Mouse (Mus musculus) 416B (cell line): Measurements from ENCODE around the gene 9330182O14Rik.

Experiments used
- DNase-seq: peaks from one replicate; pipeline ENCODE4 v3.0.0; 2011; ENCODE audit warnings: low read depth

9330182O14Rik gene

DNA sequence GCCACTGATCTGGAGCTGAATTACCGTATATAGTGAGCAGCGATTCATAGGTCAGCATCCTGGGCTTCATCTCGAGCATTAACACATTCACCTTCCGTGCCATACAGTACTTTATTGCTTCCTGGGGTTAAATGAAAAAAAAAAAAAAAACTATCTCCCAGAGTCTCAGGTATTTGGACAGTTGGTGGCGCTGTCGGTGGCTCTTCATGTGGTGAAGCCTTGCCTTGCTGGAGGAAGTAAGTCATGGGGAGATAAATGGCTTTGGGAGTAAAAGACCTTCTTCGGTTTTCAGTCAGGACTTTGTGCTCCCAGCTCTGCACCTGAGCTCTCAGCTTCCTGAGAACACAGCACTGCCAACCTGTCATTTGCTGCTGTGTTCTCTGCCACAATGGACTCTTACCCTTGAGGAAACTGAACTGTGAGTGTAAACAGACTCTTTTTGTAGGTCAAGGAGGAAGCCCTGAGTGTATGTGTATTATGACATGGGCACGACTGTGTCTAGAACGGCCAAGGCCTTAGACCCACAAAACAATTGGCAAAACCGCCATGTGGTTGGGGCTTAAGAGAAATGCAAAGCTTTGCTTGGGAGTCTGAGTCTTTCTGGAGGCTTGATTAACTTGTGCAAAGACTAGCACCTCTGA is at the start of gene 9330182O14Rik:
9330182O14Rik (plus strand) TSS at position 214 of the 641 bp plus-strand sequence.
- DNase-seq = peak; percentile 6

DNA sequence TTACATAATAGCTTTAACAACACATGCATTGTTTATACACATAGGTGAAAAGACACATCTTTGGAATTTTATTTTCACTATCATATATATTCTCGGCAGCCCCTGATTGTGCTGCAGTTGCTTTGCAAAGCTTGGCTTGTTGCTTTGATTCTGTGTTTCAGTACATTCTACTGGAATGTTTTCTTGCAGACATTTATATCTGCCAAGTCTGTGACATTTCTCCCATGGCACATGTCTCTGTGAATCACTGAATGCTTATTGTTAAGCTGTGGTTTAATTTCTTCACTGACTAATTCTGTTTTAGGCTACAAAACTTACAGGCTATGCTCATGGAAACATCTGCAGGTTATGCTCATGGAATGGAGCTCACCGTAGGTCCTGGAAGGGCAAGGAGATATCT is 30.9 kb upstream of the 9330182O14Rik start:
- no peak for DNase-seq

DNA sequence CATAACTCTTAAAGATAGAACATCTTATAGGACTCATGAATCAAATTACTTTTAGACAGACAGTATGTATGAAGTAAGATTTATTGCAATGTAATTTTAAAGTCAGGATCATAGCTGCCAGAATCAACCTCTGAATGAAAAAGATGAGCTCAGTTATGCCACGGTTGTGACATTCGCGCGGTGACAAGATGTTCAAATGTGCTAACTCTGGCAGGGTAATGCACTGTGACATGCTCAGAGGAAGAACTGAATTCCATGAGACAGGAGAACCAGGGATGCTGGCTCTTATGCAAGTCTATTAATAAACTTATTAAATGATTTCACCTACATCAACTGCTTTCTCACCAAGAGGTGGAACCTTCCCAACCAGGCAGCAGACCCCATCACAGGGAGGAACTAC is 28.5 kb upstream of the 9330182O14Rik start:
- DNase-seq = no peak

DNA sequence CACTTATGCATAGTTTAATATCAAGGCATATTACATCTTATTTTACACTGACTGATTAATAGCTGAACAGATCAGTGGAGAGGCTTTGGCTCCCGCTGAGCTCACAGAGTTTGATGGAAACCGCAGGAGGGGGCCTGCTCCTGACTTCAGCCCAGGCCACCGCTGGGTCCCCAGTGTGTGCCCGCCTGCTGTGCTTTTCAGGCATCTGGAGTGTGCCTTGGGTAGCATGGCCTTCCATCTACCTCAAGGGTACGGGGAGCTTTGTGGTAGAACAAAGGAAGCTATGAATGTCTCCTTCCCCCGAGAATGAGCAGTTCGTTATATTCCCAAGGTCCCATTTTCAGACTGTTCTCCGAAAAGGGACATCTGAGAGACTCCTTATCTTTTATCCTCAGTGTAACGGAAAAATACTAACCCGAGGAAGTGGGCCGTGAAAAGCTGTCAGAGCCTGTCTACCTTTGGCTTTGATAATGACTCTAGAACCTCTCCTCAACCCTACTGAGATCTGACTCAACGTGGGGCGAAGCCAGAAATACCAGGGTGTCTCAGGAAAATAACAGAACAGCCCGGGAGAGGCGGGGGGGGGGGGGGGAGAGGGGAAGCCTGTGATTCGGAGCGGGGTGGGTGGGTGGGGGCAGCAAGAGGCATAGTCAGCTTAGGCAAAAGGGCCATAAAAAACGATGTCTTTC is 20.1 kb upstream of the 9330182O14Rik start:
- DNase-seq = no peak

DNA sequence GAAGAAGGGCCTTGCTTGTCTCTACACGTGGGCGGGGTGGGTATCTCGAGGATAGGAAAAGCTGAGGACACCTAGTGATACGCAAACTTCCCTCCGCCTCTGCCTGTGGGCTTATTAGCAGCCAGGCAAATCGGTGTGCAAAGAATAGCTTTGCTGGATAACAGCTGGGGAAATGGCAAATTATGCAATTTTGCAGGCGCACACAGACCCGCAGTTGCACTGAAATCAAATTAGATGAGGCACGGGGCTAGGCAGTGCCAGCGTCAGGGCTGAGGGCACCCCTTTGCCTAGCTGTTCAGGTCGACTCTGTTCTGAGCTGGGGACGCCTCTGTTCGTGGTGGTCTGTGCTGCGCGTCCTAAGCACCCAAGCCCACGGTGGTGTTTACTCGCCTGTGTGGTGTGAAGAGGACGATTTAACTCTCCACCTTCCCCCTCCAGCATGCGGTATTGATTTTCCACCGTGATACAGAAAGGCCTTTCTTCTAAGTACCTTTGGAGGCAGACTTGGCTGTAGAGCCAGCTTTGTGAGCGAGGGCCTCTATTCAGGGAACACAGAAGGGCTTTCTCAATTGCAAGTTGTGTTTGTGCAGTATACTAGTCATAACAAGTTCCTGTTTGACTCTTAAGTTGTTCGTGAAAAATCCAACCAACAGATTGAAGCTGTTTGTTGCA is 19.4 kb upstream of the 9330182O14Rik start:
- no peak for DNase-seq

DNA sequence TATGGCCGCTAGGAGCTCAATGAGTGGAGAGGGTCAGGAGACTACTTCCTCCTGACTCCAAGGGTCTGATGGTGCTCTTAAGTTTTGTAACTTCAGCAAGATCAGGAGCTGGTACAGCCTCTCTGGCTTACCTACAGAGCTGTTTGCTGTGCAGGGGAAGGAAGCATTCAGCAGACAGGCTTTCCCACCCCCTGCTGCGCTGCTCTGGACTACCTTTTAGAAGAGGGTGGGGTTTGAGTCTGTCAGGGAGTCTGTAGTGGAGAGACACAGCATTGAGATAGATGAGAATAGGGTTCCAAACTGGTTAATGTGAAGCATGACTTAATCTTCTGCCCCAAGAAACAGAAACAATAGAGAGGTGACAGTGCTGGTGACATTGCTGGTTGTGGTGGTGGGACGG is 17.8 kb upstream of the 9330182O14Rik start:
- no peak for DNase-seq

DNA sequence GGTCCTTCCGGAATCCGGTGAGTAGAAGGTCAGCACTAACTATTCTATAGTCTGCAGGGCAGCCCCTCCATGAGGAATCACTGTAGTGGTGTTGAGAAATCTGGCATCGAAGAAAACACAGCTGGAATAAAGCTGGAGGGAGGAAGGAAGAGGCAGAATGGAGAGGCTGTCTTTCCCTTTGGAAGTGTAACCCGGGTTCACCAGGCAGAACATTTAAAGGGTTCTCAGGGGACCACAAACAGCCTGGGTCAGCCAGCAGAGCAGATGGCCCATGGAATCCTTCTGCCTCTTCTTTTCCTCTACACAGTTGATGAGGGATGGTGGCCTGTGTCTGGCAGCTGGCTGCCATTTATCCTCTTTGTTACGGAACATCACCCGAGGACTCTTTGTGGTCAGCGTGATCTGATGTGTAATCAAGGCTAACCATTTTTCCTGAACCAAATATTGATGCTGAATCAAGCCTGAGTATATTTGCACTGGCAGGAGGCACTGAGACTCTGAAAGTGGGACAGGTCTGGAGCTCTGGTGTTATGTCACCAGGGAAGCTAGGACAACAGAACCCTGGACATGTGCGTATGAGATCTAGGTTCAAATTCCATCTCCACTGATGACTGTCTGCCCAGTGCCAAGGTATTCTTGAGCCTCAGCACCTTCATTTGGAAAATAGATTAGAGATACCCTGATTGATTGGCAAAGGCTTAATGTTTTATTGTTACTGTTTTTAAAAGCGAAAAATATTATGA is 9.8 kb upstream of the 9330182O14Rik start:
- DNase-seq = no peak

DNA sequence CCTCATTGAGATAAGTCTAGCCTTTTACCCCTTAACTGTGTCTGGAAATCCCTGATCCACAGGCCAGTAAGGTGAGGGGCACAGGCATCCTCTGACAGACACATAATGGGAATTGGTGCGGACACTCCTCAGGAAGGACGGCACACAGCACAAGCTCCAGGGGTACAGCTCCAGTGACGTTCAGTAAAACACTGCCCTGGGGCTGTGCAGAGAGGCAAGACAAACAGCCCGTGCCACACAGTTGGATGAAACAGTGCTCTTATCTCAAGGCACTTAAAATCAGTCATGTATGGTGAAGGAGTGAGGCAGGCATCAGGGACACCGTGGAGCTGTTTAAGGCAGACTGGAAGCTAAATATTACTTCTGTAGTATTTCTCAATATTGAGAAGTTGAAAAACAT is 4.7 kb upstream of the 9330182O14Rik start:
- no peak for DNase-seq

DNA sequence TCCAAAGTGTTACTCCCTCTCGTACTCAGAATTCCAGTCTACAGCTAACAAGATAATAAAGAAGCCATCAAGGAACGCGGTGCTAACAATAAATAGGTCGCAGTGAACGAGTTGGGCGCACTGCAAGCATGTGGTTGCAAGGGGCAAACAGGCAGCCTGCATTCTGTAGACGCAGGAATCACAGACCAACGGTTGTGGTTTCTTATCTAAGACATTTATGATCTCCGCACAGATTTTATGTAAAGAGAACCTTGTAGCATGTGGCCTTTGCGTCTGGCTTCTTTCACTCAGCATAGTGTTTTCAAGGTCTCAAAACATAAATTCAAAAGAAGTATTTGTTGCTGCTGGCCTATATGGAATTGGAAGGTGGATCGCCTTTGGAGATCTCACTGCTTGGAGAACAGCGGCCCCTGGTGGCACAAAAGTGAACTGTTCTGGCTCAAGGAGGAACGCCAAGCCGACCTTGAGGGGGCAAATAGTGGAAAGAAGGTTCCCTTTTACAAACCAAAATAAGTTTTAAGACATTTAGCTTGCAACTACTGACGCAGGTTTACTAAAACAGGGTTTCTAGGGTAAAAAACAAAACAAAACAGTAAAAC is 3.2 kb upstream of the 9330182O14Rik start:
- DNase-seq = peak; percentile 55

DNA sequence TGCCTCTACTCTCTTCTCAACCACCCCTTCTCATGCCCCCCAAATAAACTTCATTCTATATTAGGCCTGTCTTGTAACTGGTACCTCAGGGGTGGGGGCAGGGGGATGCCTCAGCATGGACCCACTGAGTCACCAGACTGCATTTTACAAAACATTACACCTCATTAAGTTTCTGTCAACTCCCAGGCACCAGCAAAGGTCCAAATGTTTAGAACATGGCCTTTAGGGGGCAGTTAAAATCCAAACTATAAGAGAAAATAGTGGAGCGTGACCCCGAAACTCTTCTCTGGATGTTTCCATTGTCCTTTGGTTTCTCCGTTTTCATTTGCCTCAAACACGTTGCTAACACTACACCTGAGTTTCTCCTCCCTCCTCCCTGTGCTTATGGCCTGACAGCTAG is 1.8 kb upstream of the 9330182O14Rik start:
- no peak for DNase-seq

DNA sequence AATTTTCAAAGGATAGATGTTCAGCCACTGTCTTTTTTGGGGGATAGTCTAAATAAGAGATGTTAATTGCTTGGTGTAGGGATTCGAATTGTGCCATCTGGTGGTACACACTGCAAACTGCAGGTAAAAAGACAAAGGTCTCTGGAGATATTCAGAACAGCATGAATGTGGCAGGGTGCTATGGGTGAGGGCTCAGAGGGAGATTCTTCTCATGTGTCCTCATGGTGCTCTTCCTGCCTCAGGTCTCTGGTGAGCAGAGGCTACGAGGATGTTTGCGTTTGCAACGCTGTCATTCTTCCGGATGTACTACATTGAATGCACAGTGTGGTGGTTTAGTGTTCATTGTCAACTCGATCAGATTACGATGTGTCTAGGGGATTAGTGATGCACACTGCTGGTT is 10.1 kb downstream of the 9330182O14Rik start:
- DNase-seq = peak; percentile 22

DNA sequence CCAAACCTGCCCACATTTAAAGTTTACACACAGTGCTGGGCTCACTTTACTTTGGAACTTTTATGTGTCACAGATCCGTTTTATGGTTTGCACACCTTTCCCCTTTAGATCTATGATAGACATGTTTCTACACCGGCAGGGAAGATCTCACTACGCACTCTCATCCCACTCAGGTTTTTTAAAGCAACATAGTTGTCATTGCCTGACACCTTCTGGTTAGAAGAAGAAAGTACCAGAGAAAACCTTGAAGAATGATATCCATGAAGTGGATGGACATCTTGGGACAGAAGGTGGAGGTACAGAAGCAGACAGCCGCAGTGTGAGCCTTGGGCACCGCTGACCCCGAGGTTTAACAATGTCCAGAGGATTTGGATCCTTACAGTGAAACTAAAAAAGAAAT is 23.5 kb downstream of the 9330182O14Rik start:
- DNase-seq = no peak

DNA sequence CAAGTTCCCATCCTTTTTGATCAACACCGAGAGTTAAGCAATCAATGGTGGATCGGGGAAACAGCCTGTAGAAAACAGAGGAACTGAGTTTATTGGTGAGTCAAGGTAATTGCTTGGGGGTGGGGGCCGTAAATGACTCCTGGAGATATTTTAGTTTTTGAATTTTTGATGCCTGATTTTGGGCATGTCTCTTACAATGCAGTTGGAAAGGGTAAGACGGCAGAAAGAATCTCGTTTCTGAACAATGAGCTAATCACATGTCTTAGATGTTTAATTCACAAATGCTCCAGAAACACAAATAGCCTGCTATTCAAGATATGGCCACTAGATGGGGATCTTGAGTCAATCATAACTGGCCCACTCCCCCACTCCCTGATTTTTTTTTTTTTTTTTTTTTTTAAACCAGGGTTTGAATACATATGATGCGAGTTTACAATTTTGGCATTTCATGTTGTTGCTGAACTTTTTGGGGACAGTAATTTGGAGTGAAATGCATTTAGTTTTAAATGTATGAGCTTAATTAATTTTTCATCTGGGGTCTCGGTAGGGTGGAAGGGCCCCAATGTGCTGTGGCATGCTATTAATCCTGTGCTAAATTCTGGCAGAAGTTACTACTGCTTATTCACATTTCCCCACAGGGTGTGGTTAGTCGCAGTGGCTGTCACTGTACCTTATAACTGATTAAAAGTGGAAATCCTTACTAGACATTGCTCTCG is 32.6 kb downstream of the 9330182O14Rik start:
- peak; percentile 45 for DNase-seq

DNA sequence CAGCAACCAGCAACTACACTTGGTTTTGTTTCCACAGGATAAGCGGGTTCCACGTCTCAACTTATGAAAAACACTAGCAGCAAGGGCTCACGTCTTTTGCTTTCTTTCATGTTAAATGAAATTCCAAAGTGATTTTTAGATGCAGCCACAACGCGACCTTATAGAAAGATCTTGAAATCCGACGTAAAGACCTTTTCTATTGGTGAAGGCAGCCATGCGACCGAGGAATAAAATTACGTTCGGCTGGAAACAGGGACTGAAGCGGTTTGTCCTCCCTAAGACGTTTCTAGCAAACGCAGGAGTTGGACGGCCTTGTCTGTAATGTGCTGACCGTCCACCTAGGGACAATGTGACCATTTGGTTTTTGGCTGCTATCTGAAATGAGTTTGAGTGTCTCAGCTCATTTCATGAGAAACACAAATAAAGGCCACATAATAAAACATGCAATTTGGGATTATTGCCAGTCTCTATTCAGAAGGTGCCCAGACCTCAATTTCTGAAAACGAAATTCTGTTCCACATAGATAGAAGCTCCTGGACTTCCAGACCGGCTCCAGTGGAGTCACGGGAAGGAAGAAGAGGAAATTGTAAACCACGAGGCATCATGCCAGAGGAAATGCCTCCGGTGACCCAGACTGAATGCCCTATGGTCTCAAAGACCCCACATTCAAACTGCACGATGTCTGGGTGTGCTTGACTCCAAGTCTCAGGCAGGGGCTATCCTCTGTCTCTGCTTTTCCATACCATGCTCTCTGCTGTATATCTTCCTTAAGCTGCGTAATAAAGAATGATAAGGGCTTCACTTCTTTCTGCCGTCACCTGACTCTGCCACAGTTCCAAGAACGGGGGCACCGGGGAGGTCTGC is 33.3 kb downstream of the 9330182O14Rik start:
- DNase-seq = no peak

DNA sequence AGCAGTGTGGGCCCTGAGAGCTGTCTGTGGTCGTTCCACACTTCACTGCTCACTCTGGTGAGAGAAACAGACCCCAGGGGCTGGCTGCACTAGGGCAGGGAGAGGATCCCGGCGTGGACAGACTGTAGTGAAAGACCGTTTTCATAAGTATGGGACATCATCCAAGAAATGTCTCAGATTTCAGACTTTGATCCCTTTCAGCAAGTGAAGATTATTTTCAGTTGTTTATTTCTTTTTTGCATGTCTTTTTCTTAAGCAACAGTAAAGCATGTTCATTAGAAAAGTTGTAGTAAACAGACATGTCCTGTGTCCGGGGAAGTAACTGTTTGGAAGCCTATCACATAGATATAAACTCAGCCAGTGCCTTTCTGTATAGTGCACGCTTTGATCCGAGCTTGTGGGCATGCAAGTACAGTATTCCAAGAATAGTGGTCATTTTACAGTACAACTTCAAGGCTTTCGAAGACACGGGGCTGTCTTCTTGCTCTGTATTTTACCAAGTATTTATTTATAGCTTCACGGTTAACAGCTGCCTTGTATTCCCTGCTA is 34.0 kb downstream of the 9330182O14Rik start:
- DNase-seq = no peak

DNA sequence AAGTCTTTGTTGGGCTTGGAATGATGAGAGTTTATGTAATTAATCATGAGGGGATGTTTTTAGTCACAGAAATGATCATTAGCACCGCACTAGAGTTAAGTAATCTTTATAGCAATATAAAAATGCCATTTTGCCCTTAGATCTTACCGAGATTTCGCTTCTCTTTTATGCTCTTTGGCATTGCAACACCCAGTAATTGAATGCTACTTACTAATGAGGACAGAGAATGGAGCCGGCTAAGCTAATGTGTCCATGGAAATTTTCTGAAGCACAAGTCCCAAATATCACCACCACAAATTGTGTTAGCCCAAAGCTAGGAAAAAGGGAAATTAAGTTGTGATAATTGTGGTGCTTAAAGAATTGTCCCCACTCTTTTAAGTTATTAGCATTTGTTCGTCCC is 34.9 kb downstream of the 9330182O14Rik start:
- no peak for DNase-seq

DNA sequence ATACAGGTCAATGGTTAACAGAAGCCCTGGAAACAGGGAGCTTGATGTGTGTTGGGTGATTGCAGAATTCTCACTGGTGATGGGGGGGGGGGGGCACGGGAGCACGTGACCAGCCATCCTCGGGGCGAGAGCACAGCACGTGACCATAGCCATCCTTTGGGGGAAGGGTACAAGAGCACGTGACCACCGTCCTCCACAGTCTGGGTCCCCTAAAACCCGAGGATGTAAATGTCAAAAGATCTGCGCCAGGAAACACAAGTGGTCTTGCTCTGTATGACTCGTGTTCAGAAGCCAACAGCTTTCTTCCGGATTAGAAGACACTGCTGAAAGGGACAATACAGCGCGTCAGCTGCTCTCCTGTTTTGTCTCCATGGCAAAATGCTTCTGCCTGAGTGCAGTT is 35.5 kb downstream of the 9330182O14Rik start:
- DNase-seq = no peak

DNA sequence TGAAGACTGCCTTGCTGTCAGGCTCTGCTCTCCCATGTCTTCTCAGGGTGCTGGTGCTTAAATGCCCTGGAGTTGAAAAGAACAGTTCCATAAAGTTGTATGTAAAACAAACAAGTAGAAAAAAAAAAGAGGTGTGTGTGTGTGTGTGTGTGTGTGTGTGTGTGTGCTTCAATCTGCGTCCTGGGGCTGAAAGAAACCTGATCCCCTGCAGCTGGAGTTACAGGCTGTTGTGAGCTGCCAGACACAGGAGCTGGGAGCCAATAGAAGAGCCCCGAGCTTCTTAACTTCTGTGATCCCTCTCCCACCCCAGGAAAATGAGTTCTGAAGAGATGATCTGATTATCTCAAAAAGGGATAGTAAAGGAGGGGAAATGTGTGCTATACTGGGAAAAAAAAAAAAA is 45.3 kb downstream of the 9330182O14Rik start:
- DNase-seq = no peak

DNA sequence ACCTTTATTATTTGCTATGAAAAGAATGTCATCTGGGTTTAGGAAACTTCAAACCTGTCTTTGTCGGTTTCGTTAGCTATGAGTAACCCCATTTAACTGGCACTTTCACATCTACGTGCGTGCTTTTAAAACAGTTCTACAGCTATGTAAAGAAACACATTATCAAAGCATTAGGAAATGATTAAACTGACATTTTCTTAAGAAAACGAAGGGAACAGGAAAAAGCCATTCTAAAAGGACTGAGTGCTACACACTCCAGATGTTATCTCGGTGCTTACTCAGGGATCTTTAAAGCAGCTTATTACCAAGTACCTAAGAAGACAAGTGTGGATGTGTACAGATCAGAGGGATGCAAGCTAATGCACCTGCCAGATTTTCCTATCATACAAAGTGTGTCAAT is 52.9 kb downstream of the 9330182O14Rik start:
- DNase-seq = no peak
